Mouse (Mus musculus) small intestine, adult 2 months (tissue): ENCODE results near the gene Cadps. TPM values are rescaled to one million over a fixed set of nuclear protein-coding genes. Genes with fewer than 3 reads are reported as not detected.

Experiments
- H3K27ac ChIP-seq: fragments of 200-500 bp; 2 replicates; pipeline ENCODE4 v1.5.1; 2012; ENCODE audit warnings: low read depth, low read length, control low read depth, inconsistent platforms; ENCODE audit not compliant: insufficient read depth
- H3K27me3 ChIP-seq: fragments of 200-500 bp; 2 replicates; pipeline ENCODE4 v1.6.1; 2012; ENCODE audit warnings: mild to moderate bottlenecking, moderate library complexity, low read length, inconsistent platforms; ENCODE audit not compliant: control insufficient read depth, insufficient read depth
- H3K36me3 ChIP-seq: fragments of 200-500 bp; 2 replicates; pipeline ENCODE4 v1.6.1; 2012; ENCODE audit warnings: mild to moderate bottlenecking, low read length, control low read depth, inconsistent platforms; ENCODE audit not compliant: control insufficient read depth, insufficient read depth
- H3K4me1 ChIP-seq: fragments of 200-500 bp; 2 replicates; pipeline ENCODE4 v1.6.1; 2012; ENCODE audit warnings: low read length, inconsistent platforms, mixed read lengths; ENCODE audit not compliant: control insufficient read depth, insufficient read depth, insufficient read length
- H3K4me3 ChIP-seq: fragments of 200-500 bp; 2 replicates; pipeline ENCODE4 v1.5.1; 2012; ENCODE audit warnings: low read depth, mild to moderate bottlenecking, control low read depth, inconsistent platforms, low read length, moderate library complexity
- CTCF ChIP-seq: fragments of 200-500 bp; IDR thresholded peaks from 2 replicates; pipeline ENCODE4 v1.5.1; 2012; ENCODE audit warnings: low read depth, mild to moderate bottlenecking, control low read depth, inconsistent platforms, low read length, moderate library complexity, mixed read lengths; ENCODE audit not compliant: insufficient replicate concordance, insufficient read length; ENCODE audit errors: extremely low read depth
- POLR2A ChIP-seq: fragments of 200-500 bp; IDR thresholded peaks from 2 replicates; pipeline ENCODE4 v1.6.1; 2012; ENCODE audit warnings: low read depth, mild to moderate bottlenecking, control low read depth, inconsistent platforms, low read length, moderate library complexity
- WGBS: fragments of 180-500 bp; shearing (Covaris S2); methylation state at CpG from one replicate; pipeline ENCODE4 v1.1.7; 2018; 5-methylcytosine and 5-hydroxymethylcytosine counted together
- polyA plus RNA-seq: library from polyadenylated mRNA; depleted of rRNA; stranded (reverse); fragments of >200 nt; gene quantifications from 2 replicates; pipeline ENCODE4 v1.2.3, GENCODE M21; 2012

The Cadps gene
- polyA plus RNA-seq, 1 experiment = 0.41 TPM

DNA sequence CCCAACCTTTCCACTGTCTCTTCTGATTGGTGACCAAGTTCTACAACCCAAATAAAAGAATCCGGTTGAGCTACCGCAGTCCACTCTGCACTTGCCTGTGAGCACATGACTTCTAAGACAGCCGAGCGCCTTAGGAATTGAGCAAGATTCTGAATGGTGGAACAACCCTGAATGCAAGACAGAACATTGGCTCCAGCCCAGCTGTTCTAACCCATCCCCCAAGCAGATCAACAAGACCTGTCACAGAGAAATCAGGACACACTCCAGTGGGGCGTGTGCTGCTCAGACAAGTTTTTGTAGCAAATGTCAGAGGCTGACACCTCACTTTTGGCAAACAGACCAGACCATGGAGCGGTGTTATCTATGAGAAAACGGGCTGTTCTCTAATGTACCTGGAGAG lies 431.7 kb downstream of the Cadps start:
- no peaks in the 10 kb centered on the region for H3K36me3 ChIP-seq
- WGBS = 73% methylated on average over 7 of the region's 7 CpGs
- TF ChIP-seq CTCF (no peak), POLR2A (no peak)
- H3K4me1 ChIP-seq = no peaks in the 10 kb centered on the region
- H3K27me3 ChIP-seq = no peaks in the 10 kb centered on the region
- no peak overlapping the region for H3K4me3 ChIP-seq
- H3K27ac ChIP-seq = no peak overlapping the region

- no peaks in the 10 kb centered on the region for H3K27me3 ChIP-seq
- H3K36me3 ChIP-seq = no peaks in the 10 kb centered on the region
- no peaks in the 10 kb centered on the region for H3K4me1 ChIP-seq
- no peak overlapping the region for H3K4me3 ChIP-seq
- H3K27ac ChIP-seq = no peak overlapping the region
- 60% methylated on average over 14 of the region's 14 CpGs for WGBS
- TF ChIP-seq POLR2A (no peak), CTCF (no peak)
Observed at GRCm38 (mm10) chr14:12388806-12389436, 434.0 kb downstream of the Cadps start.

- Histone ChIP-seq H3K36me3 (no peaks in the 10 kb centered on the region), H3K27me3 (no peaks in the 10 kb centered on the region), H3K4me3 (no peak overlapping the region), H3K4me1 (no peaks in the 10 kb centered on the region), H3K27ac (no peak overlapping the region)
- 42% methylated on average over 4 of the region's 4 CpGs for WGBS
- TF ChIP-seq CTCF (no peak), POLR2A (no peak)
Observed at GRCm38 (mm10) chr14:12388192-12388795, 434.6 kb downstream of the Cadps start.

- WGBS = 63% methylated on average over 6 of the region's 6 CpGs
- TF ChIP-seq CTCF = no peak
- TF ChIP-seq POLR2A = no peak
- H3K27me3 ChIP-seq = no peaks in the 10 kb centered on the region
Observed at GRCm38 (mm10) chr14:12387176-12387575, 435.7 kb downstream of the Cadps start.

DNA sequence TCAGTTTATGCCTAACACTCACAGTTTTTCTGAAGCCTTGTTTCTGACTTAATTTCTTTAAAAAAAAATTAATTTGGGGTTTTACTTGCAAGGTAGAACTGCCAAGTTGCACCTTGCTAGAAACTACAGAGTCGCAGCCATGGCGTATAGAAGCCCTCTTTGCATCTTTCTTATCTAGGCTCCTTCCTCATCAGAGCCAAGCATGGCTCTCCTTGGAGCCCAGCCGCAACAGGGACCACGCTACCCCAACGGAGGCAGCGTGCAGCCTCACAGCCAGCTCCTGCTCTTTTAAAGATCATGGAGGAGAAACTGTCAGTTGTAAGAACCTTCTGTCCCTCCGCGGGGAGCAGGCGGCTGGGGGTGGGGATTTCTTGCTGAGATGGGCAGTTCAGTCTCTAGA lies 445.0 kb downstream of the Cadps start:
- TF ChIP-seq POLR2A (no peak), CTCF (no peak)
- Histone ChIP-seq H3K27ac (no peak overlapping the region), H3K4me3 (no peak overlapping the region), H3K36me3 (no peaks in the 10 kb centered on the region), H3K4me1 (no peaks in the 10 kb centered on the region), H3K27me3 (no peaks in the 10 kb centered on the region)
- WGBS = 36% methylated on average over 9 of the region's 9 CpGs

More at GRCm38 (mm10) chr14:12387176-12387575, 435.7 kb downstream of the Cadps start:
- Histone ChIP-seq H3K36me3 (no peaks in the 10 kb centered on the region), H3K4me3 (no peak overlapping the region), H3K27ac (no peak overlapping the region), H3K4me1 (no peaks in the 10 kb centered on the region)

DNA sequence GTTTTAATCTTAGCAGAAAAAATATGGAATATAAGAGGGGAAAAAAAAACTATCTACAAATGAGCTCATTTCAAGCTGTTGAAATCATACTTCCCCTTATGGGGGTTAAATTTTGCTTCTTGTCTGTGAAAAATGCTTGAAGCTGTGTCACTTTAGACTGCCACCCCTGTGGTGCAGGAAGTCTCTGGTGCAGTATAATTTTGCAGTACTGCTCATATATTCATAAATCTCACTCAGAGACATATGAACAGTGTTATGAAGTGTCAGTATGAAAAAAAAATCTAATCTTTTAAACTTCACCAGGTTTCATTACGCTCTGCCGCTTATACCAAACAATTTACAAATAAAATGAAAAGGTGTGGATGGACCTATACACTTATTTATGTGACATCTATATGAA lies 445.6 kb downstream of the Cadps start:
- TF ChIP-seq POLR2A = no peak
- no peak for TF ChIP-seq CTCF
- 93% methylated on average over 2 of the region's 2 CpGs for WGBS
- Histone ChIP-seq H3K36me3 (no peaks in the 10 kb centered on the region), H3K4me3 (no peak overlapping the region), H3K4me1 (no peaks in the 10 kb centered on the region), H3K27me3 (no peaks in the 10 kb centered on the region), H3K27ac (no peak overlapping the region)

- no peaks in the 10 kb centered on the region for H3K27me3 ChIP-seq
- WGBS = 73% methylated on average over 2 of the region's 2 CpGs
- no peak for TF ChIP-seq CTCF
- TF ChIP-seq POLR2A = no peak
- no peaks in the 10 kb centered on the region for H3K36me3 ChIP-seq
- no peak overlapping the region for H3K27ac ChIP-seq
- no peaks in the 10 kb centered on the region for H3K4me1 ChIP-seq
- H3K4me3 ChIP-seq = no peak overlapping the region
Observed at GRCm38 (mm10) chr14:12375451-12375850, 447.4 kb downstream of the Cadps start.
